Mouse (Mus musculus): ENCODE measurements around the gene Ncoa1. TPM values are rescaled to one million over a fixed set of nuclear protein-coding genes. Genes with fewer than 3 reads are reported as not detected.
"Not testable (repeated sequence)": the region's sequence is repeated elsewhere in the genome, so short reads cannot be mapped to it uniquely, and the experiment has no call there.

The Ncoa1 gene
- polyA plus RNA-seq, 1 experiment from 2014 or later = 12.7 TPM

DNA sequence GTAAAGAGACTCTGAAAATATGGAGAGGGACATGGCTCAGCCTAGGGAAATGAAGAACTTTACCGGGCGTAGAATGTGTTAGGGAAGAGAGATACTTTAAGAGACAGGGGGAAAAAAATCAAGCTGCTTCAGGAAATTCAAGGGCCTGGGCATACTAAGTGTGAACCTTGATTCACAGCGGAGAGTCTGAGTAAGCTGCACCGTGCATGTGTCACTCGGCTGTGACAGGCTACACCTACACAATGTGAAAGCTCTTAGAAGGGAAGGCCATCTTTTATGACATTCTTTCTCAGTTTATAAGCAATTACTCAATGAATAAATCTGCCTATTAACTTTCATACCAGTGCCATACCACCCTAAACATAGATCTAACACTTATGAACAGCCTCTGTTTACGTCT lies 183.2 kb downstream of the Ncoa1 start:
- Histone ChIP-seq H3K4me3 (no peak overlapping the region), H3K4me1 (no peaks in the 10 kb centered on the region), H3K27me3 (no peaks in the 10 kb centered on the region), H3K9ac (no peak overlapping the region), H3K4me2 (no peak overlapping the region), H3K27ac (no peak overlapping the region), H3K9me3 (replicated peaks) (no peaks in the 10 kb centered on the region), H3K36me3 (ENCODE audit: poor library complexity, severe bottlenecking) (peaks cover 33% of the 10 kb centered on the region)
- WGBS = 93% methylated on average over 6 of the region's 6 CpGs
- ATAC-seq = no peak

DNA sequence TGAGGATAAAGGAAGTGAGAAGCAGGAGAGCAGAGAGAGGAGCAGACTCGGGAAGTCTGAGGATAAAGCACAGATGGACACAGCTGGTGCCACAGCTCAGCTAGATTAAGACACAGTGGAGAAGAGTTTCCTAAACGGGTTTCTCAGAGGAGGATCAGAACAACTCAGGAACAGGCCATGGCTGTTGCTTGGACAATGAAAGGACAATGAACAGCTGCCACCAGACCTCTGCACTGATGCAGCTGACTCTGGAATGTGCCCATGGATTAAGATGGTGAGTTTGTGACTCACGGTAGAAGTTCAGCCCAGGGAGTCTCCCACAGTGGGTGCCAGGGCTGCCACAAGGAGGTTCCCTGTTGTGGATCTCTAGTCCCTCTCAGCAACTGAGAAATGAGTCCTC lies 191.8 kb downstream of the Ncoa1 start:
- no peak for ATAC-seq
- no peaks in the 10 kb centered on the region for H3K27me3 ChIP-seq

DNA sequence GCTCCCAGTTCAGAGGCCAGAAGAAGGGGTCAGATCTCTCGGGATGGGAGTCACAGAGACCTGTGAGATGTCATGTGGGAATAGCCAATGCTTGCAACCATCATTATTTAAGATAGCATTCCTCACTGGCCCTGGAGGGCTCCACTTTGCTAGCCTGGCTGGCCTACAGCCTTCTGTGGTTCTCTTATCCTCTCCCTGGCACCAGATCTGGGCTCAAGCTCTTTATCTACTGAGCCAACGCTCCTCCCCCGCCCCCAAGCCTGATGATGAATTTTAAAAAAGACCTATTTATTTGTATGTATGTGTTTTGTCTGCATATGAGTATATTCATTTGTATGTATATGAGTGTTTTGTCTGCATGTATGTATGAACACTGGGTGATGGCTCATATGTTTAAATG lies 197.1 kb downstream of the Ncoa1 start:
- H3K36me3 ChIP-seq (ENCODE audit: poor library complexity, severe bottlenecking) = peaks cover 11% of the 10 kb centered on the region
- 93% methylated on average over 3 of the region's 3 CpGs for WGBS

More for the DNA sequence above, 191.8 kb downstream of the Ncoa1 start:
- Histone ChIP-seq H3K27ac (no peak overlapping the region), H3K4me3 (no peak overlapping the region), H3K4me1 (0 out of 2 replicates have a peak, but pooled peaks cover 3% of the 10 kb centered on the region), H3K9me3 (replicated peaks) (no peaks in the 10 kb centered on the region), H3K9ac (no peak overlapping the region), H3K36me3 (ENCODE audit: poor library complexity, severe bottlenecking) (peaks cover 6% of the 10 kb centered on the region), H3K4me2 (no peak overlapping the region)
- 29% methylated on average over 3 of the region's 3 CpGs for WGBS

GRCm38 (mm10) chr12:4278978-4279755 lies 197.8 kb downstream of the Ncoa1 start:
- Histone ChIP-seq H3K4me2 (no peak overlapping the region), H3K36me3 (ENCODE audit: poor library complexity, severe bottlenecking) (peaks cover 18% of the 10 kb centered on the region), H3K4me3 (no peak overlapping the region), H3K27ac (no peak overlapping the region), H3K4me1 (no peaks in the 10 kb centered on the region), H3K27me3 (no peaks in the 10 kb centered on the region), H3K9me3 (replicated peaks) (no peaks in the 10 kb centered on the region), H3K9ac (no peak overlapping the region)
- WGBS = 89% methylated on average over 3 of the region's 3 CpGs
- no peak for ATAC-seq

More for the DNA sequence above, 197.1 kb downstream of the Ncoa1 start:
- no peak for ATAC-seq
- Histone ChIP-seq H3K4me2 (no peak overlapping the region), H3K4me1 (no peaks in the 10 kb centered on the region), H3K9ac (no peak overlapping the region), H3K27me3 (no peaks in the 10 kb centered on the region), H3K4me3 (no peak overlapping the region), H3K27ac (no peak overlapping the region), H3K9me3 (replicated peaks) (no peaks in the 10 kb centered on the region)

GRCm38 (mm10) chr12:4271078-4271477 lies 205.9 kb downstream of the Ncoa1 start:
- Histone ChIP-seq H3K4me1 (no peaks in the 10 kb centered on the region), H3K27ac (no peak overlapping the region), H3K4me3 (no peak overlapping the region), H3K9me3 (replicated peaks) (peaks cover 7% of the 10 kb centered on the region; the same call in 1 of the 2 replicates), H3K36me3 (ENCODE audit: poor library complexity, severe bottlenecking) (peaks cover 75% of the 10 kb centered on the region), H3K4me2 (no peak overlapping the region), H3K9ac (no peak overlapping the region), H3K27me3 (no peaks in the 10 kb centered on the region)
- ATAC-seq = no peak
- 86% methylated on average over 6 of the region's 6 CpGs for WGBS

DNA sequence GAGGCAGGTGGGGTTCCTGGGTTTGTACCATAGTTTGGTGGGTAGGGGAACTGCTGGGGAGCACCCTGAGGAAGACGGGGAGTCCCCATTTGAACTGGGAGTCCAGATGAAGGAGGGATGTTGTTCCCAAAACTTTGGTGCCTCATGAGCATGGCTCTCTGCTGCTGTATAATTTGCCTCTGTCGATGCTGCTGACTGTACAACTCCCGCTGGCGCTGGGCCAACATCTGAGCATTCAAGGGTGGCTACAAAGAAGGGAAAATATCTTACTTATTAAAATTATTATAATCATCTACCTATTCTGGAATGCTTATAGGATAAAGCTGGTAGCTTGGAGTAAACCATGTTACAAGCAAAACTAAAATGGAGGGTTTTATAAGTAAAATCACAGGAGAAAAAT lies 209.2 kb downstream of the Ncoa1 start:
- H3K4me1 ChIP-seq = no peaks in the 10 kb centered on the region
- no peak overlapping the region for H3K4me2 ChIP-seq
- 91% methylated on average over 4 of the region's 4 CpGs for WGBS
- H3K4me3 ChIP-seq = no peak overlapping the region
- H3K27me3 ChIP-seq = no peaks in the 10 kb centered on the region
- H3K9ac ChIP-seq = no peak overlapping the region
- peaks cover 64% of the 10 kb centered on the region for H3K36me3 ChIP-seq (ENCODE audit: poor library complexity, severe bottlenecking)
- H3K9me3 ChIP-seq (replicated peaks) = peaks cover 7% of the 10 kb centered on the region; the same call in 1 of the 2 replicates
- no peak for ATAC-seq
- H3K27ac ChIP-seq = no peak overlapping the region

DNA sequence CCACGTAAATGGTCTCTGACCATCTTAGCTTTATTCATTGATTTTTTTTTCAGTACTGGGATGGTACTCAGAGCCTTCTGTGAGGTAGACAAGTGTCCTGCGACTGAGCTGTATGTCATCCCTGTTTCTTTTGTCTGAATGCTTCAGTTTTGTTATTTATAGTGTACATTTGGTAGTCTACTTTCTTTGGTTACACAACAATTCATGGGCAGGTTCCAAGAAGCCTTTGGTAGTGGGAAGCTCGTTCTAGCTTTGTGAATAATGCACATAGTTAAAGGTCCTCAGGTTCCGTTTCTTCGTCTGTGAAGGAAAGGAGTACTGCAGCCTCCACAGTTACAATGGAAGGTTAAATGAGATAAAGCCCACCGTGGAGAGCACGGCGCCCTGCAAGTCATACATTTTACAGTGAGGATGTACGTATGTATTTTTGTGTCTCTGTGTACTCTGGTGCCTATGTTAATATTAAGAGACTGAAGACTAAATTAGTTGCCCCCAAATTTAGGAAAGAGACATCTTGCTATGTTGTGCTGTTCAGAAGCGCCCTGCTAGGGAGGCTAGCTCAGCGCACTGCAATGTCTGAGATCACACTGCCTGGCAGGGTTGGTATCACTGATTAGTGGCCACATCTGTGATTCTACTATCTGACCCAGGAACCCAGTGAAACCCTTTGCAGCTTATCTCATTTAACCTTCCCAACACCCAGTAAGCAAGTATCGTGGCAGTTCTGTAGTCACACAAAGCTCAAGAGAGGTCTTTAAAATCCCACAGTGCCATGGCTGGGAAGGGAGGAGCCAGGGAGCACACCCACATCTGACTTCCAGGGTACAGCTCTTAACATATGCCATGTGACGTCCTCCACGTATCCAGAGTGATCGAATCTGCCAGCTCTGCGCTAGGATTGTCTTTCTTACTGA lies 224.0 kb downstream of the Ncoa1 start:
- WGBS = 93% methylated on average over 16 of the region's 16 CpGs
- no peak overlapping the region for H3K4me2 ChIP-seq
- H3K27ac ChIP-seq = no peak overlapping the region
- peaks cover 58% of the 10 kb centered on the region for H3K36me3 ChIP-seq (ENCODE audit: poor library complexity, severe bottlenecking)
- ATAC-seq = no peak
- H3K9ac ChIP-seq = no peak overlapping the region
- no peak overlapping the region for H3K4me3 ChIP-seq
- no peaks in the 10 kb centered on the region for H3K4me1 ChIP-seq
- no peaks in the 10 kb centered on the region for H3K27me3 ChIP-seq
- H3K9me3 ChIP-seq (replicated peaks) = no peaks in the 10 kb centered on the region

- H3K36me3 ChIP-seq (ENCODE audit: poor library complexity, severe bottlenecking) = peaks cover 48% of the 10 kb centered on the region
- H3K27me3 ChIP-seq = no peaks in the 10 kb centered on the region
- H3K27ac ChIP-seq = no peak overlapping the region
- ATAC-seq = no peak
- H3K9me3 ChIP-seq (replicated peaks) = no peaks in the 10 kb centered on the region
- H3K4me1 ChIP-seq = no peaks in the 10 kb centered on the region
- no peak overlapping the region for H3K9ac ChIP-seq
- no peak overlapping the region for H3K4me3 ChIP-seq
- H3K4me2 ChIP-seq = no peak overlapping the region
- 89% methylated on average over 6 of the region's 6 CpGs for WGBS
Measured at GRCm38 (mm10) chr12:4249786-4250185, 227.2 kb downstream of the Ncoa1 start.

DNA sequence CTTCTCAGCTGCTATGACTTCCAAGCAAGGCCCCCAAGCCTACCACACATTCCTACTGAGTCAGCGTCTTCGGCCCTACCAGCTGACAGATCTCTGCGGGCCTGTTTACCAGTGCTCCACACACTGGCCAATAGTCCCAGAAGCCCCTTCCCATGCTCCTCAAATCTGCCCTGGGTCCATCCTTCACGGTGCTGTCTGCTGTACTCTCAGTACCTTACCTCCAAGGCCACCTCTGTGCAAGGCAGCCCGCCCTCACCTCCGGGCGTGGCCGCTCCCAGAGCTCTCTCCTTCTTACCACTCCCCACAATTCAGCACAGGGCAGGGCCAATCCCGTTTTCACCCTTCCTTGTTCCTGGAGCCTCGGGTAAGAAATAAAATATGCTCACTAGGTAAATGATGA lies 231.2 kb downstream of the Ncoa1 start:
- Histone ChIP-seq H3K9me3 (replicated peaks) (no peaks in the 10 kb centered on the region), H3K4me2 (no peak overlapping the region), H3K27ac (no peak overlapping the region), H3K9ac (no peak overlapping the region), H3K4me1 (no peaks in the 10 kb centered on the region), H3K36me3 (ENCODE audit: poor library complexity, severe bottlenecking) (peaks cover 17% of the 10 kb centered on the region; the same call in 1 of the 2 replicates), H3K4me3 (no peak overlapping the region), H3K27me3 (no peaks in the 10 kb centered on the region)
- ATAC-seq = no peak
- 90% methylated on average over 10 of the region's 10 CpGs for WGBS

DNA sequence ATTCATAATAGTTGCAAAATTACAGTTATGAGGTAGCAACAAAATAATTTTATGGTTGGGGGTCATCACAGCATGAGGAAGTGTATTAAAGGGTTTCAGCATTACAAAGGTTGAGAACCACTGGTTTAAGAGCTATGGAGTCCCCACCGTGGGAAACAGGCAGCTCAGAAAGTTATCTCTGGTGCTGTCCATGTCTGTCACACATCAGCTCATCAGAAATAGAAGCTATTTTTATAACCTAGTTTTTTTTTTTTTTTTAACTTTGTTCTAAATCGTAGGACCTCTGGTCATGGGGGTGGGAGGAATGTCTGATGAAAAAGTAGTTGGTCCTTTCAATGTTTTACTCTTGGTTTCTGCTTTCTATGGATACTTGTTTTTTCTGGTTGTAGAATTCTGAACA lies 233.2 kb downstream of the Ncoa1 start:
- Histone ChIP-seq H3K27ac (no peak overlapping the region), H3K9ac (no peak overlapping the region), H3K4me1 (no peaks in the 10 kb centered on the region), H3K36me3 (ENCODE audit: poor library complexity, severe bottlenecking) (peaks cover 9% of the 10 kb centered on the region; the same call in 1 of the 2 replicates), H3K4me3 (no peak overlapping the region), H3K9me3 (replicated peaks) (no peaks in the 10 kb centered on the region), H3K4me2 (no peak overlapping the region), H3K27me3 (no peaks in the 10 kb centered on the region)
- WGBS = 84% methylated on average over 2 of the region's 2 CpGs
- ATAC-seq = no peak

- H3K4me3 ChIP-seq; ATAC-seq; H3K27ac ChIP-seq; H3K4me1 ChIP-seq; H3K4me2 ChIP-seq; H3K36me3 ChIP-seq (ENCODE audit: poor library complexity, severe bottlenecking); H3K9me3 ChIP-seq (replicated peaks); H3K27me3 ChIP-seq; H3K9ac ChIP-seq: not testable (repeated sequence)
- WGBS = 80% methylated on average over 8 of the region's 8 CpGs
Measured at GRCm38 (mm10) chr12:4240281-4240680, 236.7 kb downstream of the Ncoa1 start.

DNA sequence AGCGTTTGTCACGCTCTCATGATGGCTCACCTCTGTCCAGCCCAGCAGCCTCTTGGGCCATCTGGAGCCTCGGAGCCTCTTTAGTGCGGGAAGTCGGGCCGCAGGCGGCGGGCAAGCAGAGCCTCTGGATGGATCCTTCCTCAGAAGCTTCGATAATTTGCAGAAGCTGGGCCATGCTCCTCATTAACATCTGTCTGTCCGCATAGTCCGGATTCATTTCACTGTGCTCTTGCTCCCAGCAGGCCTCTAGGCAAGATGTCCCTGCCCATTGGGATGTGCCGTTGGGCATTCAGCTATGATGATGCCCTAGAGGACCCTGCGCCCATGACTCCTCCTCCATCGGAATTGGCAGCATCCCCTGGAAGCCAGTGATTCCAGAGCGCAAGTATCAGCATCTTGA lies 239.5 kb downstream of the Ncoa1 start:
- H3K4me2 ChIP-seq = no peak overlapping the region
- peaks cover 15% of the 10 kb centered on the region for H3K4me1 ChIP-seq
- no peak for ATAC-seq
- peaks cover 5% of the 10 kb centered on the region; the same call in 1 of the 2 replicates for H3K36me3 ChIP-seq (ENCODE audit: poor library complexity, severe bottlenecking)
- no peak overlapping the region for H3K4me3 ChIP-seq
- 94% methylated on average over 15 of the region's 15 CpGs for WGBS
- no peaks in the 10 kb centered on the region for H3K27me3 ChIP-seq
- H3K27ac ChIP-seq = no peak overlapping the region
- no peak overlapping the region for H3K9ac ChIP-seq
- H3K9me3 ChIP-seq (replicated peaks) = no peaks in the 10 kb centered on the region
